ENCODE assay signal across 20 mouse cellular contexts in genomic region chr13:107918478-107918877, GRCm38 (mm10).
A peak's percentile ranks its signal among the peaks of the same experiment; 100 is the strongest.
DNase-seq lines count a peak whose midpoint lies in the region; ATAC-seq and TF ChIP-seq lines count a peak whose summit lies in the region.
"Had no signal": no experiment of that assay in that cellular context is flagged by ENCODE, and none has a peak within 500 bp of the region (broad histone marks: within the 10 kb centered on the region; RNA-seq: fewer than 3 reads in every experiment).

No protein-coding gene starts in this region.

- TF ChIP-seq CTCF in Patski (IDR thresholded peaks at IDR 0.05) = no peak

- H3K9me3 ChIP-seq in heart, embryonic 10.5 days = 0 out of 2 replicates have a peak, but pooled peaks cover 3% of the 10 kb centered on the region
- H3K9me3 ChIP-seq in liver, embryonic 12.5 days (replicated peaks) = no peaks in the 10 kb centered on the region
- no peaks in the 10 kb centered on the region for H3K9me3 ChIP-seq in hindbrain, embryonic 12.5 days (replicated peaks)
- H3K9me3 ChIP-seq: G1E had no signal

- no peaks in the 10 kb centered on the region for H3K36me3 ChIP-seq in heart, embryonic 10.5 days
- H3K36me3 ChIP-seq in liver, embryonic 12.5 days = no peaks in the 10 kb centered on the region
- no peaks in the 10 kb centered on the region for H3K36me3 ChIP-seq in hindbrain, embryonic 12.5 days
- H3K36me3 ChIP-seq: G1E had no signal

- CTCF ChIA-PET in Patski (lab: Charles Lee) = interaction anchor here (0.7 to 1.1 kb wide), 2 partner anchors 14 to 77 kb away, joined by 3 read pairs; no protein-coding TSS in a partner anchor

- H3K4me1 ChIP-seq in heart, embryonic 10.5 days = peaks cover 8% of the 10 kb centered on the region
- H3K4me1 ChIP-seq in liver, embryonic 12.5 days = no peaks in the 10 kb centered on the region
- peaks cover 3% of the 10 kb centered on the region; the same call in 1 of the 2 replicates for H3K4me1 ChIP-seq in hindbrain, embryonic 12.5 days

- no peak overlapping the region for H3K9ac ChIP-seq in liver, embryonic 12.5 days
- no peak overlapping the region for H3K9ac ChIP-seq in hindbrain, embryonic 12.5 days

- no peak overlapping the region for H3K4me2 ChIP-seq in liver, embryonic 12.5 days
- no peak overlapping the region for H3K4me2 ChIP-seq in hindbrain, embryonic 12.5 days (replicated peaks)

- POLR2A ChIA-PET in Patski (lab: Charles Lee) = no interaction called here

- DNase-seq in heart, embryonic 10.5 days (ENCODE audit: low spot score) = peak; percentile 41
- no peak for DNase-seq in heart, postnatal 10 days
- peak; percentile 15 for DNase-seq in Patski (ENCODE audit: low read depth, low spot score)
- no peak for DNase-seq in frontal cortex, postnatal 14 days (ENCODE audit: low spot score in 2 of 2)
- DNase-seq: adrenal gland, adult 2 months; adrenal gland, adult 8-10 months; adrenal gland, postnatal 10 days; adrenal gland, postnatal 14 days; adrenal gland, postnatal 25 days; adrenal gland, postnatal 36 days; B cell, adult 2 months; cerebellum, adult 11 months; cerebellum, adult 11-12 months; cerebellum, adult 18-20 months had no signal

- peak; percentile 61 for ATAC-seq in Patski
- ATAC-seq in granulocyte monocyte progenitor cell, adult 5-6 weeks (replicated peaks; ENCODE audit: poor library complexity, severe bottlenecking) = peak; percentile 57
- peak; percentile 51; the same call in 1 of the 2 replicates for ATAC-seq in megakaryocyte progenitor cell, adult 5-6 weeks (replicated peaks; ENCODE audit: poor library complexity)
- ATAC-seq in liver, embryonic 12.5 days = no peak
- ATAC-seq in hindbrain, embryonic 12.5 days (ENCODE audit: low FRiP score) = no peak

- in situ Hi-C loops in Patski (cut with MboI; ENCODE audit: low pct_unique_long_range_greater_than_20kb) = no loop called here

- 87% methylated on average over 7 of the region's 7 CpGs for WGBS in heart, embryonic 10.5 days
- WGBS in liver, embryonic 12.5 days (ENCODE audit: insufficient replicate concordance) = 76% methylated on average over 7 of the region's 7 CpGs
- WGBS in hindbrain, embryonic 12.5 days = 86% methylated on average over 7 of the region's 7 CpGs

- no peak overlapping the region for H3K27ac ChIP-seq in heart, embryonic 10.5 days
- no peak overlapping the region for H3K27ac ChIP-seq in liver, embryonic 12.5 days
- no peak overlapping the region for H3K27ac ChIP-seq in hindbrain, embryonic 12.5 days

- intact Hi-C loops in heart, postnatal 10 days (cut with DNase I) = no loop called here

- no peak overlapping the region for H3K4me3 ChIP-seq in heart, embryonic 10.5 days
- H3K4me3 ChIP-seq in liver, embryonic 12.5 days = no peak overlapping the region
- H3K4me3 ChIP-seq in hindbrain, embryonic 12.5 days = no peak overlapping the region

- peaks cover 71% of the 10 kb centered on the region for H3K27me3 ChIP-seq in heart, embryonic 10.5 days (ENCODE audit: insufficient read depth, poor library complexity, severe bottlenecking)
- H3K27me3 ChIP-seq in Patski = no peaks in the 10 kb centered on the region
- H3K27me3 ChIP-seq in liver, embryonic 12.5 days (replicated peaks) = peaks cover 6% of the 10 kb centered on the region
- H3K27me3 ChIP-seq in hindbrain, embryonic 12.5 days = no peaks in the 10 kb centered on the region
- H3K27me3 ChIP-seq: CH12.LX had no signal

Comparison
In these comparisons a context has a peak if more than half of its experiments do, and no peak if none do; other contexts are left out.
1. DNase-seq: peak in heart, embryonic 10.5 days (single experiment) and Patski (single experiment); none in heart, postnatal 10 days (0 of 2) and frontal cortex, postnatal 14 days (0 of 2).
2. ATAC-seq: peak in Patski (single experiment), granulocyte monocyte progenitor cell, adult 5-6 weeks (single experiment) and megakaryocyte progenitor cell, adult 5-6 weeks (single experiment); none in liver, embryonic 12.5 days (single experiment) and hindbrain, embryonic 12.5 days (single experiment).